Mouse (Mus musculus): ENCODE data around the gene Magoh.

- no peak for TF ChIP-seq CTCF (IDR thresholded peaks at IDR 0.05; ENCODE audit: low read depth, low read length)
- TF ChIP-seq POLR2A (IDR thresholded peaks at IDR 0.05; ENCODE audit: extremely low read depth, insufficient read depth, low read length), result no peak
Observed at GRCm38 (mm10) chr4:107921952-107922351, 42.4 kb downstream of the Magoh start.

Data from liver, adult 2 months (tissue).